ENCODE assay signal across 34 mouse cellular contexts in the genomic region with DNA sequence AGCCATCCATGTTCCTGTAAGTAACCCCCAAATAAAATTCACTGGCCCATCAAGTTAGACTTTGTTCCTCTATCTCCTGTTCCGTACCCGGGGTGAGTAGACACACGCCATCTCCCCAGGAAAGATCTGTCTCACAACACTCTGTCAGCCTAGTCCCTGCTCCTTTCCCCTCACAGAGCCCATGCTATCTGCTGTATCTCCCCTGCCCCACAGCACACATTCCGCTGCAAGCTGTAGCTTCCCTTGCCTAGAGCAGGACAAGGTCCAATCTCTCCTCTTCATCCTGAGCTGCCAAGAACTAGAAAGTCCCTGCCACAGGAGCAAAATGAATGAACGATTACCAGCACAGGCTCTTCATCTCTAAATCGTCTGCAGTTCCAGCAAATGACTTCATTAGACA.
DNase-seq lines count a peak whose midpoint lies in the region; ATAC-seq lines count a peak whose summit lies in the region.
"Had no signal": no experiment of that assay in that cellular context is flagged by ENCODE, and none has a peak within 500 bp of the region (broad histone marks: within the 10 kb centered on the region; RNA-seq: fewer than 3 reads in every experiment).

No protein-coding gene starts in this region.

- no peaks in the 10 kb centered on the region for H3K9me3 ChIP-seq in heart, embryonic 11.5 days (replicated peaks; ENCODE audit: control insufficient read depth, low read length)
- no peaks in the 10 kb centered on the region; the same call in 1 of the 2 replicates for H3K9me3 ChIP-seq in heart, embryonic 16.5 days (replicated peaks; ENCODE audit: control insufficient read depth, low read length)
- H3K9me3 ChIP-seq in intestine, embryonic 15.5 days: no peaks in the 10 kb centered on the region
- H3K9me3 ChIP-seq: embryonic facial prominence, embryonic 10.5 days; embryonic facial prominence, embryonic 15.5 days; forebrain, embryonic 12.5 days; hindbrain, embryonic 10.5 days; hindbrain, embryonic 15.5 days; midbrain, embryonic 13.5 days had no signal

- H3K4me2 ChIP-seq in heart, embryonic 11.5 days: peak overlapping the region; percentile 39
- no peak overlapping the region for H3K4me2 ChIP-seq in heart, embryonic 16.5 days (ENCODE audit: low read depth, low read length)
- H3K4me2 ChIP-seq in intestine, embryonic 15.5 days (replicated peaks): no peak overlapping the region
- H3K4me2 ChIP-seq: embryonic facial prominence, embryonic 15.5 days; forebrain, embryonic 12.5 days; hindbrain, embryonic 15.5 days; midbrain, embryonic 13.5 days; neural tube, embryonic 13.5 days had no signal

- H3K36me3 ChIP-seq in heart, embryonic 11.5 days (ENCODE audit: control insufficient read depth, insufficient read depth, low read length): peaks cover 7% of the 10 kb centered on the region
- H3K36me3 ChIP-seq in heart, embryonic 16.5 days (ENCODE audit: control insufficient read depth, insufficient read depth): peaks cover 17% of the 10 kb centered on the region
- no peaks in the 10 kb centered on the region for H3K36me3 ChIP-seq in intestine, embryonic 15.5 days

- H3K27me3 ChIP-seq in heart, embryonic 11.5 days (ENCODE audit: control insufficient read depth, insufficient read depth, low read length): no peaks in the 10 kb centered on the region
- no peaks in the 10 kb centered on the region for H3K27me3 ChIP-seq in heart, embryonic 16.5 days (ENCODE audit: control insufficient read depth, insufficient read depth, low read length)
- H3K27me3 ChIP-seq in intestine, embryonic 15.5 days (replicated peaks): no peaks in the 10 kb centered on the region
- H3K27me3 ChIP-seq: CH12.LX; embryonic facial prominence, embryonic 15.5 days; forebrain, embryonic 12.5 days; hindbrain, embryonic 15.5 days; midbrain, embryonic 13.5 days; neural tube, embryonic 13.5 days had no signal

- H3K27ac ChIP-seq in heart, embryonic 11.5 days (ENCODE audit: low read depth, low read length): peak overlapping the region; percentile 70
- H3K27ac ChIP-seq in heart, embryonic 16.5 days (ENCODE audit: low read length): peak overlapping the region; percentile 63
- H3K27ac ChIP-seq in intestine, embryonic 15.5 days: no peak overlapping the region
- H3K27ac ChIP-seq: embryonic facial prominence, embryonic 10.5 days; embryonic facial prominence, embryonic 15.5 days; forebrain, embryonic 12.5 days; hindbrain, embryonic 10.5 days; hindbrain, embryonic 15.5 days; liver, embryonic 14.5 days; macrophage; midbrain, embryonic 13.5 days; neural tube, embryonic 13.5 days; stomach, postnatal 0 days had no signal

- DNase-seq in cerebellum, adult 9-11 months: no peak
- DNase-seq in heart, postnatal 10 days: no peak
- DNase-seq in heart, postnatal 14 days: no peak
- no peak for DNase-seq in kidney, postnatal 14 days
- DNase-seq: adrenal gland, adult 2 months; adrenal gland, postnatal 36 days; cerebellum, adult 2 months; forebrain, postnatal 0 days; gastrocnemius, postnatal 36 days; kidney, adult 9 months; kidney, postnatal 10 days; left cerebral cortex, postnatal 4 days; lung, adult 2 months; lung, postnatal 10 days; right cerebral cortex, postnatal 4 days; thymus, adult 18-20 months; thymus, postnatal 25 days had no signal

- ATAC-seq in cerebellum, adult (ENCODE audit: insufficient number of reproducible peaks, low FRiP score, low TSS enrichment): peak; percentile 50; the same call in 1 of the 2 replicates
- no peak for ATAC-seq in heart, embryonic 11.5 days (replicated peaks; ENCODE audit: insufficient number of reproducible peaks, low FRiP score, low TSS enrichment)
- ATAC-seq in heart, embryonic 16.5 days (replicated peaks; ENCODE audit: extremely low read depth, insufficient read depth, low FRiP score): no peak
- ATAC-seq in intestine, embryonic 15.5 days: peak; percentile 71
- ATAC-seq: activated CD4-positive, CD25-positive, alpha-beta regulatory T cell, adult 4 months; forebrain, postnatal 0 days; inflammation-experienced regulatory T-cells, adult 6 months; midbrain, embryonic 13.5 days had no signal

- 42% methylated on average over 6 of the region's 6 CpGs for WGBS in heart, embryonic 11.5 days (ENCODE audit: insufficient replicate concordance)
- 24% methylated on average over 6 of the region's 6 CpGs for WGBS in heart, embryonic 16.5 days
- WGBS in intestine, embryonic 15.5 days: 61% methylated on average over 6 of the region's 6 CpGs

- no peak overlapping the region for H3K4me3 ChIP-seq in heart, embryonic 11.5 days (ENCODE audit: low read depth, low read length)
- H3K4me3 ChIP-seq in heart, embryonic 16.5 days (ENCODE audit: low read length): no peak overlapping the region
- H3K4me3 ChIP-seq in intestine, embryonic 15.5 days (replicated peaks): no peak overlapping the region
- H3K4me3 ChIP-seq: embryonic facial prominence, embryonic 10.5 days; embryonic facial prominence, embryonic 15.5 days; forebrain, embryonic 12.5 days; hindbrain, embryonic 10.5 days; hindbrain, embryonic 15.5 days; midbrain, embryonic 13.5 days; neural tube, embryonic 13.5 days had no signal

- H3K4me1 ChIP-seq in heart, embryonic 11.5 days (ENCODE audit: control insufficient read depth, insufficient read depth, low read length): peaks cover 21% of the 10 kb centered on the region
- peaks cover 23% of the 10 kb centered on the region for H3K4me1 ChIP-seq in heart, embryonic 16.5 days (ENCODE audit: control insufficient read depth, insufficient read depth, low read length)
- no peaks in the 10 kb centered on the region for H3K4me1 ChIP-seq in intestine, embryonic 15.5 days (replicated peaks)
- H3K4me1 ChIP-seq: embryonic facial prominence, embryonic 10.5 days; embryonic facial prominence, embryonic 15.5 days; forebrain, embryonic 12.5 days; hindbrain, embryonic 10.5 days; hindbrain, embryonic 15.5 days; midbrain, embryonic 13.5 days; neural tube, embryonic 13.5 days had no signal

- intact Hi-C loops in heart, postnatal 10 days (cut with DNase I): loop anchor here (5.0 to 10.0 kb wide), 2 partner anchors 96 to 483 kb away; no protein-coding TSS in a partner anchor
- intact Hi-C loops in heart, postnatal 14 days (cut with DNase I): loop anchor here (5.0 kb wide), 1 partner anchor 96 kb away; no protein-coding TSS in a partner anchor

- H3K9ac ChIP-seq in heart, embryonic 11.5 days (ENCODE audit: low read depth, low read length): no peak overlapping the region
- no peak overlapping the region for H3K9ac ChIP-seq in heart, embryonic 16.5 days (ENCODE audit: low read length)
- no peak overlapping the region for H3K9ac ChIP-seq in intestine, embryonic 15.5 days
- H3K9ac ChIP-seq: embryonic facial prominence, embryonic 15.5 days; forebrain, embryonic 12.5 days; forebrain, postnatal 0 days; hindbrain, embryonic 15.5 days; liver, embryonic 14.5 days; midbrain, embryonic 13.5 days; neural tube, embryonic 13.5 days had no signal

Comparison
In these comparisons a context has a peak if more than half of its experiments do, and no peak if none do; other contexts are left out.
1. ATAC-seq: peak in cerebellum, adult (single experiment) and intestine, embryonic 15.5 days (single experiment); none in heart, embryonic 11.5 days (single experiment) and heart, embryonic 16.5 days (single experiment).